ENCODE assay signal across 22 mouse cellular contexts in the genomic region with DNA sequence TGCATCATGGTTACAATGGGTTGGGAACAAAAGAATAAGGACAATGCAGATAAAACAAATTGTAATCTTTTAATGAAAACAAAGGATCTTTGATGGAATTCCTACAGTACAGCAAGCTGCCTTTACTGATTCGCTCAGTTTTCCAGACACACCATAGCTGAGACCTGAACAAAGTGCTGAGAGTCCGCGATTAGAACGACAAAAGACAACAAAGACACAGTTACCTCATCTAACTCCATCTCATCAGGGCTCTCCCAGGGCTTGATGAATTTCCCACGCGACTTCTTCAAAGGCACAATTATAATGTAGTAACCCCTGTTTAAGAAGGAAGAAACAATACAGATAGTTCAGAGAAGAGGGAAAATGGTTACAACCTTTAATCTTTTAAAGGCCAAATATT.
DNase-seq lines count a peak whose midpoint lies in the region; TF ChIP-seq lines count a peak whose summit lies in the region.
"Had no signal": no experiment of that assay in that cellular context is flagged by ENCODE, and none has a peak within 500 bp of the region (broad histone marks: within the 10 kb centered on the region; RNA-seq: fewer than 3 reads in every experiment).

No protein-coding gene starts in this region.

- H3K9me3 ChIP-seq in ES-E14 (ENCODE audit: control insufficient read depth, insufficient read depth, low read depth, low read length) = no peaks in the 10 kb centered on the region
- H3K9me3 ChIP-seq: G1E had no signal

- WGBS in lung, adult 2 months = 85% methylated on average over 6 of the region's 6 CpGs

- TF ChIP-seq POLR2A in lung, adult 2 months (IDR thresholded peaks at IDR 0.05; ENCODE audit: borderline replicate concordance, extremely low read depth, low read depth, low read length) = no peak

- no peak overlapping the region for H3K4me3 ChIP-seq in ES-E14 (ENCODE audit: insufficient read depth in 1 of 2, low read depth in 1 of 2, low read length in 2 of 2, poor library complexity in 1 of 2, severe bottlenecking in 1 of 2)
- H3K4me3 ChIP-seq in lung, adult 2 months (replicated peaks; ENCODE audit: extremely low read depth, low read depth, low read length) = no peak overlapping the region

- H3K27ac ChIP-seq in ES-E14 (ENCODE audit: insufficient read depth, low read depth, low read length, poor library complexity, severe bottlenecking) = no peak overlapping the region

- DNase-seq in ES-CJ7 (ENCODE audit: low read depth, low spot score) (peak; percentile 62), ES-E14 (ENCODE audit: low read depth, low spot score) (peak; percentile 62), R1 (ENCODE audit: low read depth, low spot score) (peak; percentile 69), ZHBTc4 (ENCODE audit: low read depth, low spot score) (peak; percentile 68)
- DNase-seq in kidney, adult 18-20 months = no peak
- DNase-seq in layer of hippocampus, postnatal 36 days = no peak
- no peak for DNase-seq in testis, postnatal 14 days (ENCODE audit: low spot score)
- no peak for DNase-seq in lung, adult 2 months
- DNase-seq: adrenal gland, adult 2 months; adrenal gland, adult 8-10 months; adrenal gland, postnatal 10 days; adrenal gland, postnatal 14 days; adrenal gland, postnatal 25 days; adrenal gland, postnatal 36 days; B cell, adult 2 months; cerebellum, adult 11 months; cerebellum, adult 11-12 months; cerebellum, adult 18-20 months; cerebellum, adult 2 months; cerebellum, adult 8-10 months; cerebellum, adult 9-10 months had no signal

- no peak overlapping the region for H3K9ac ChIP-seq in ES-E14 (ENCODE audit: insufficient read depth, low read depth, low read length, poor library complexity, severe bottlenecking)

- no peaks in the 10 kb centered on the region for H3K36me3 ChIP-seq in ES-E14 (ENCODE audit: control insufficient read depth, insufficient read depth, low read length, poor library complexity, severe bottlenecking)
- H3K36me3 ChIP-seq: G1E had no signal

- in situ Hi-C loops in ES-E14 (cut with MboI; ENCODE audit: low sequenced_read_pairs in 2 of 2, unreplicated experiment in 2 of 2) = no loop called here

- no peaks in the 10 kb centered on the region for H3K4me1 ChIP-seq in ES-E14 (ENCODE audit: control insufficient read depth in 2 of 2, insufficient read depth in 2 of 2, low read length in 2 of 2, poor library complexity in 1 of 2)
- H3K4me1 ChIP-seq in lung, adult 2 months (ENCODE audit: control insufficient read depth, insufficient read depth, low read length) = no peaks in the 10 kb centered on the region

- no peak for TF ChIP-seq CTCF in lung, adult 2 months (IDR thresholded peaks at IDR 0.05; ENCODE audit: insufficient read depth, low read length)

TF ChIP-seq in ES-E14, 5 proteins besides CTCF, POLR2A, EP300 and RAD21:
- no peak for TF ChIP-seq ZNF384 (IDR thresholded peaks at IDR 0.05; ENCODE audit: low read depth, low read length)
- no peak for TF ChIP-seq CHD2 (IDR thresholded peaks at IDR 0.05; ENCODE audit: low read depth, low read length)
- TF ChIP-seq MAFK (IDR thresholded peaks at IDR 0.05; ENCODE audit: insufficient read depth, low read depth, low read length) = no peak
- TF ChIP-seq ZC3H11A (IDR thresholded peaks at IDR 0.05; ENCODE audit: borderline replicate concordance, low read depth, low read length) = no peak
- TF ChIP-seq HCFC1 (IDR thresholded peaks at IDR 0.05; ENCODE audit: borderline replicate concordance, insufficient read depth, low read length) = no peak

Comparison
In these comparisons a context has a peak if more than half of its experiments do, and no peak if none do; other contexts are left out.
1. DNase-seq: peak in ES-CJ7 (single experiment), ES-E14 (single experiment), R1 (single experiment) and ZHBTc4 (single experiment); none in kidney, adult 18-20 months (single experiment), layer of hippocampus, postnatal 36 days (0 of 2), testis, postnatal 14 days (single experiment) and lung, adult 2 months (single experiment).